Mouse (Mus musculus) layer of hippocampus, postnatal 25 days (tissue): ENCODE data around the gene Ezh1. TPM values are rescaled to one million over a fixed set of nuclear protein-coding genes. Genes with fewer than 3 reads are reported as not detected.

ENCODE experiments used
- DNase-seq, 2 experiments: peaks; one replicate each; pipeline ENCODE4 v3.0.0; 2022; ENCODE audit warnings: mixed read lengths in 2 of 2, low spot score in 1 of 2; ENCODE audit errors: extremely low spot score in 1 of 2
- total RNA-seq, 2 experiments: library from RNA; stranded (reverse); gene quantifications; 2 replicates each; pipeline ENCODE4 v1.2.3; 2021

Gene Ezh1
- total RNA-seq, 2 experiments from 2014 or later, result 57.1 to 62.1 TPM

- DNase-seq, result no peak
These were observed 21.3 kb upstream of the Ezh1 start for GRCm38 (mm10) chr11:101247521-101248030.

GRCm38 (mm10) chr11:101246702-101247012, 20.4 kb upstream of the Ezh1 start:
- DNase-seq, result no peak

GRCm38 (mm10) chr11:101245855-101246701, 19.8 kb upstream of the Ezh1 start, which contains the start of gene Ramp2:
Gene Ramp2, plus strand, starts transcription at chr11:101246028.
- peak in 1 of 2 experiments; percentile 46 for DNase-seq

- DNase-seq, result no peak
These were observed 18.8 kb upstream of the Ezh1 start for GRCm38 (mm10) chr11:101245071-101245470.

GRCm38 (mm10) chr11:101238071-101238647, 11.9 kb upstream of the Ezh1 start:
- DNase-seq, result peak in 1 of 2 experiments; percentile 29

- DNase-seq, result no peak
These were observed 10.5 kb upstream of the Ezh1 start for GRCm38 (mm10) chr11:101236782-101237181.

- no peak for DNase-seq
These were observed 9.2 kb upstream of the Ezh1 start for GRCm38 (mm10) chr11:101235429-101235828.

GRCm38 (mm10) chr11:101234124-101234523, 7.9 kb upstream of the Ezh1 start:
- DNase-seq, result no peak

- no peak for DNase-seq
These were observed 7.0 kb upstream of the Ezh1 start for GRCm38 (mm10) chr11:101233240-101233639.

GRCm38 (mm10) chr11:101232010-101232839, 6.0 kb upstream of the Ezh1 start:
- no peak for DNase-seq

- DNase-seq, result no peak
These were observed 5.0 kb upstream of the Ezh1 start for GRCm38 (mm10) chr11:101230991-101231871.

GRCm38 (mm10) chr11:101230526-101230925, 4.3 kb upstream of the Ezh1 start:
- DNase-seq, result no peak

- no peak for DNase-seq
These were observed 3.8 kb upstream of the Ezh1 start for GRCm38 (mm10) chr11:101230061-101230511.

- DNase-seq, result peak in 1 of 2 experiments; percentile 28
These were observed 3.2 kb upstream of the Ezh1 start for GRCm38 (mm10) chr11:101229361-101229900.

- DNase-seq, result no peak
These were observed 765 bp downstream of the Ezh1 start for GRCm38 (mm10) chr11:101225331-101226064.

- DNase-seq, result no peak
These were observed 1.9 kb downstream of the Ezh1 start for GRCm38 (mm10) chr11:101224337-101224736.

GRCm38 (mm10) chr11:101221306-101221986, 4.8 kb downstream of the Ezh1 start:
- no peak for DNase-seq

- DNase-seq, result no peak
These were observed 5.4 kb downstream of the Ezh1 start for GRCm38 (mm10) chr11:101220853-101221252.
